Mouse (Mus musculus) C2C12 (cell line): Measurements from ENCODE around the gene Sh2d5. TPM values are rescaled to one million over a fixed set of nuclear protein-coding genes. Genes with fewer than 3 reads are reported as not detected.

Experiments used
- H3K27me3 ChIP-seq: one replicate; pipeline ENCODE4 v1.6.1; 2011; ENCODE audit not compliant: control insufficient read depth, insufficient read depth, insufficient read length
- H3K36me3 ChIP-seq: one replicate; pipeline ENCODE4 v1.6.1; 2011; ENCODE audit not compliant: control insufficient read depth, insufficient read depth
- H3K4me3 ChIP-seq: one replicate; pipeline ENCODE4 v1.5.1; 2011; ENCODE audit warnings: mild to moderate bottlenecking, control low read depth; ENCODE audit not compliant: poor library complexity, insufficient read depth, severe bottlenecking
- H3K79me2 ChIP-seq: one replicate; pipeline ENCODE4 v1.6.1; 2011; ENCODE audit not compliant: control insufficient read depth, insufficient read depth
- H3K79me3 ChIP-seq: one replicate; pipeline ENCODE4 v1.6.1; 2011; ENCODE audit warnings: low read depth, control low read depth
- H3ac ChIP-seq: one replicate; pipeline ENCODE3; 2011; ENCODE audit warnings: low read depth; ENCODE audit not compliant: control insufficient read depth, insufficient read length
- CEBPB ChIP-seq: IDR thresholded peaks from one replicate; pipeline ENCODE4 v1.6.1; 2011; ENCODE audit warnings: low read depth, mild to moderate bottlenecking, control low read depth, moderate library complexity
- CTCF ChIP-seq: IDR thresholded peaks from one replicate; pipeline ENCODE4 v1.5.1; 2011; ENCODE audit not compliant: control insufficient read depth, insufficient read depth, insufficient read length
- FOSL1 ChIP-seq: IDR thresholded peaks from one replicate; pipeline ENCODE4 v1.8.0; 2011; ENCODE audit warnings: mild to moderate bottlenecking, low read length; ENCODE audit not compliant: poor library complexity, insufficient read depth, severe bottlenecking
- MAX ChIP-seq: IDR thresholded peaks from one replicate; pipeline ENCODE4 v1.6.1; 2011; ENCODE audit warnings: mild to moderate bottlenecking, control low read depth
- MYOD1 ChIP-seq: IDR thresholded peaks from one replicate; pipeline ENCODE4 v1.6.1; 2011; ENCODE audit warnings: low read depth; ENCODE audit not compliant: control insufficient read depth, insufficient read length
- MYOG ChIP-seq: IDR thresholded peaks from one replicate; pipeline ENCODE4 v1.6.1; 2011; ENCODE audit not compliant: control insufficient read depth, insufficient read length; ENCODE audit errors: extremely low read depth
- USF1 ChIP-seq: IDR thresholded peaks from one replicate; pipeline ENCODE4 v1.6.1; 2011; ENCODE audit warnings: low read depth, mild to moderate bottlenecking, control low read depth, moderate library complexity
- polyA plus RNA-seq: library from polyadenylated mRNA; unstranded; fragments of >200 nt; fragmentation: generic; extraction: Trizol; gene quantifications from one replicate; pipeline ENCODE4 v1.2.1, GENCODE M21; 2012; ENCODE audit warnings: missing spikeins

Gene Sh2d5
- polyA plus RNA-seq, 1 experiment, result 0.15 TPM

GRCm38 (mm10) chr4:138257116-138257687 is 7.0 kb downstream of the Sh2d5 start:
- H3K4me3 ChIP-seq, result no peak overlapping the region
- H3K27me3 ChIP-seq, result no peaks in the 10 kb centered on the region
- TF ChIP-seq MAX (no peak), CTCF (no peak), MYOD1 (no peak), MYOG (no peak), USF1 (no peak), FOSL1 (no peak), CEBPB (no peak)
- no peaks in the 10 kb centered on the region for H3K79me2 ChIP-seq
- no peaks in the 10 kb centered on the region for H3K36me3 ChIP-seq
- no peak overlapping the region for H3ac ChIP-seq
- no peaks in the 10 kb centered on the region for H3K79me3 ChIP-seq

- Histone ChIP-seq H3K79me3 (no peaks in the 10 kb centered on the region), H3K27me3 (no peaks in the 10 kb centered on the region), H3K36me3 (no peaks in the 10 kb centered on the region), H3ac (no peak overlapping the region), H3K79me2 (no peaks in the 10 kb centered on the region), H3K4me3 (no peak overlapping the region)
- no peak for TF ChIP-seq MYOG
- TF ChIP-seq USF1, result no peak
- no peak for TF ChIP-seq MYOD1
- TF ChIP-seq CEBPB, result no peak
- no peak for TF ChIP-seq CTCF
- no peak for TF ChIP-seq MAX
- TF ChIP-seq FOSL1, result no peak
These were observed 8.5 kb downstream of the Sh2d5 start for GRCm38 (mm10) chr4:138258663-138259062.

DNA sequence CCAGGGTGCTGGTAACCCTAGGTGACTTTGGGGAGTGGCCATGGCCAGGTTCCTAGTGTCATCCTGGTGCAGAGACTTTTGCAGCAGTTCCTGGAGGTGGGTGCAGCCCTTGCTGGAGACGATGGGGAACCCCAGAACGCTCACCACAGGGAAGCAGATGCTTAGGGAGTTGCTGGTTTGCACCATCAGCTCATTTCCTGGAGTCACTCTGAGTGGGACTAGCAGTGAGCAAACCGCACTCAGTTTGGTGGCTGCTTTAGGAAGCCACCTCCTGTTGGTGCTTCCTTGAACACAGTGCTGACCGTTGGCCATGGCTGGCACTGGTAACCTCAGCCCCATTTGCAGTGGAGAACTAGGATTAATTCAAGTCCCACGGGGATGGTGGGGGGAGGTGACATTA is 9.3 kb downstream of the Sh2d5 start:
- no peaks in the 10 kb centered on the region for H3K79me2 ChIP-seq
- H3K27me3 ChIP-seq, result no peaks in the 10 kb centered on the region
- no peaks in the 10 kb centered on the region for H3K79me3 ChIP-seq
- H3K36me3 ChIP-seq, result no peaks in the 10 kb centered on the region
- H3ac ChIP-seq, result no peak overlapping the region
- H3K4me3 ChIP-seq, result no peak overlapping the region
- TF ChIP-seq CEBPB, result no peak
- TF ChIP-seq USF1, result no peak
- no peak for TF ChIP-seq FOSL1
- no peak for TF ChIP-seq CTCF
- TF ChIP-seq MYOG, result no peak
- TF ChIP-seq MAX, result no peak
- TF ChIP-seq MYOD1, result no peak

DNA sequence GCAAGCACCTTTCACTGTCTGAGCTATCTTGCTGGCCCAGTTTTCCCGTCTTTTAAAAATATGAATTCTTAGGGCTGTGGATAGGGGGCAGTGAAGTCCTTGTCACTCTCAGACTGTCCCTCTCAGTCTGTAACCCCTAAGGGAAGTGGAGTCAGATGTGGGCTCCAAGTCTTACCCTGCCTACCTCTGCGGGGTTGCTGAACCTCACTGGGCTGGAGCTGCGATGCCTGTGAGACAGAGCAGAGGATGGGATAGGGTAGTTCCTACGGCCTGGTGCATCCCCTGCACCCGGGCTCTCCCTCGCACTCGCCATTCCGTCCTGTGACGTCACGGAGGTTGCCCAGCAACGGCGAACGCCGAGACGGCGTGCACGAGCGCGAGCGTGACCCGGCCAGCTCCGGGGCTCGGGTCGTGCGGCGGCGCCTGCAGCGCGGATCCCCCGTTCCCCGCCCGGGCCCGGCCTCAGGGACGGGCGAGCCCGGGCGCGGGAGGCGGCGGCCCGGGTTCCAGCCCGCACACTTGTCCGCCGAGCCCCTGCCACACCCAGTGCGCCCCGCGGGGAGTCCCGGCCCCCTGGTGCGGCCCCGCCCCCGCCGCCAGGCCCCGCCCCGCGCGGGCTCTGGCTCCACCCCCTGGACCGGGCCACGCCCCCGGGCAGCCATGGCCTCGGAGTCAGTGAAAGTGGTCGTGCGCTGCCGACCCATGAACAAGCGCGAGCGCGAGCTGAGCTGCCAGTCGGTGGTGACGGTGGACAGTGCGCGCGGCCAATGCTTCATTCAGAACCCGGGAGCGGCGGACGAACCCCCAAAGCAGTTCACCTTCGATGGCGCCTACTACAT is 11.9 kb downstream of the Sh2d5 start:
- Histone ChIP-seq H3ac (peak overlapping the region; percentile 43), H3K4me3 (peak overlapping the region; percentile 36), H3K79me2 (no peaks in the 10 kb centered on the region), H3K79me3 (no peaks in the 10 kb centered on the region), H3K27me3 (no peaks in the 10 kb centered on the region), H3K36me3 (no peaks in the 10 kb centered on the region)
- TF ChIP-seq CEBPB, result no peak
- TF ChIP-seq MAX, result no peak
- no peak for TF ChIP-seq MYOG
- TF ChIP-seq FOSL1, result no peak
- no peak for TF ChIP-seq USF1
- no peak for TF ChIP-seq MYOD1
- no peak for TF ChIP-seq CTCF

GRCm38 (mm10) chr4:138267869-138268268 is 17.7 kb downstream of the Sh2d5 start:
- no peaks in the 10 kb centered on the region for H3K27me3 ChIP-seq
- no peak overlapping the region for H3ac ChIP-seq
- no peak overlapping the region for H3K4me3 ChIP-seq
- H3K79me2 ChIP-seq, result no peaks in the 10 kb centered on the region
- no peak for TF ChIP-seq MAX
- TF ChIP-seq CTCF, result no peak
- no peak for TF ChIP-seq MYOD1
- TF ChIP-seq MYOG, result no peak
- no peak for TF ChIP-seq FOSL1
- no peak for TF ChIP-seq USF1
- no peak for TF ChIP-seq CEBPB
- H3K79me3 ChIP-seq, result no peaks in the 10 kb centered on the region
- H3K36me3 ChIP-seq, result no peaks in the 10 kb centered on the region
